Mouse (Mus musculus) ES-Bruce4 (cell line): ENCODE results near the gene Usp48.

ENCODE experiments used
- CTCF ChIP-seq: IDR thresholded peaks from one replicate; pipeline ENCODE4 v1.8.1; 2011; ENCODE audit warnings: low read depth, low read length
- POLR2A ChIP-seq: IDR thresholded peaks from one replicate; pipeline ENCODE4 v1.8.1; 2011; ENCODE audit warnings: low read length; ENCODE audit not compliant: insufficient read depth

- TF ChIP-seq CTCF (no peak), POLR2A (no peak)
Observed at GRCm38 (mm10) chr4:137664433-137664979, 71.0 kb downstream of the Usp48 start, which contains the start of gene Rap1gap.
